Mouse (Mus musculus) lung, postnatal 0 days (tissue): ENCODE data around the gene Ngly1. TPM values are rescaled to one million over a fixed set of nuclear protein-coding genes. Genes with fewer than 3 reads are reported as not detected.
"Not testable (repeated sequence)": the region's sequence is repeated elsewhere in the genome, so short reads cannot be mapped to it uniquely, and the experiment has no call there.

Experiments
- ATAC-seq: fragments of 200-750 bp; cut with Nextera tagmentation; 2 replicates; pipeline ENCODE4 v1.8.0; 2017; ENCODE audit warnings: moderate library complexity
- DNase-seq: peaks from one replicate; pipeline ENCODE4 v3.0.0-alpha.2; 2016; ENCODE audit warnings: low spot score
- H3K27ac ChIP-seq: fragments of 300-500 bp; sonication (generic); 2 replicates; pipeline ENCODE4 v1.5.1; 2014; ENCODE audit warnings: antibody characterized with exemption, mild to moderate bottlenecking, low read length, mixed read lengths
- H3K27me3 ChIP-seq: fragments of 300-500 bp; sonication (generic); replicated peaks from 2 replicates; pipeline ENCODE4 v1.6.1; 2014; ENCODE audit warnings: low read length, mixed read lengths; ENCODE audit not compliant: insufficient read depth
- H3K36me3 ChIP-seq: fragments of 300-500 bp; sonication (generic); 2 replicates; pipeline ENCODE4 v1.6.1; 2014; ENCODE audit warnings: low read length, mixed read lengths; ENCODE audit not compliant: insufficient read depth
- H3K4me1 ChIP-seq: fragments of 300-500 bp; sonication (generic); 2 replicates; pipeline ENCODE4 v1.6.1; 2014; ENCODE audit warnings: antibody characterized with exemption, low read depth, low read length, mixed read lengths; ENCODE audit not compliant: insufficient read depth
- H3K4me2 ChIP-seq: fragments of 300-500 bp; sonication (generic); replicated peaks from 2 replicates; pipeline ENCODE4 v1.6.1; 2014; ENCODE audit warnings: low read depth, mild to moderate bottlenecking, low read length, moderate library complexity, mixed read lengths
- H3K4me3 ChIP-seq: fragments of 300-500 bp; sonication (generic); 2 replicates; pipeline ENCODE4 v1.5.1; 2014; ENCODE audit warnings: low read depth, low read length
- H3K9ac ChIP-seq: fragments of 300-500 bp; sonication (generic); replicated peaks from 2 replicates; pipeline ENCODE4 v1.6.1; 2014; ENCODE audit warnings: low read depth, mild to moderate bottlenecking
- H3K9me3 ChIP-seq: fragments of 300-500 bp; sonication (generic); 2 replicates; pipeline ENCODE4 v1.6.1; 2016; ENCODE audit warnings: low read length, mixed read lengths
- CTCF ChIP-seq: IDR thresholded peaks from 2 replicates; pipeline ENCODE4 v1.5.1; 2016; ENCODE audit warnings: antibody characterized with exemption, mild to moderate bottlenecking
- EP300 ChIP-seq: IDR thresholded peaks from 2 replicates; pipeline ENCODE4 v1.6.1; 2016; ENCODE audit warnings: antibody characterized with exemption, mild to moderate bottlenecking, control low read depth
- WGBS: fragments of 180-500 bp; shearing (Covaris S2); extraction: QIAGEN DNeasy Blood & Tissue Kit; methylation state at CpG from one replicate; pipeline ENCODE4 v1.1.7; 2014; 5-methylcytosine and 5-hydroxymethylcytosine counted together
- polyA plus RNA-seq: library from polyadenylated mRNA; unstranded; fragments of >200 nt; fragmentation: Nextera tagmentation; extraction: Ambion mirVana; gene quantifications from 2 replicates; pipeline ENCODE4 v1.2.1, GENCODE M21; 2015

The Ngly1 gene
- polyA plus RNA-seq, 1 experiment from 2014 or later, result 39.0 TPM

- no peak overlapping the region for H3K4me2 ChIP-seq
- ATAC-seq (no peak), DNase-seq (no peak)
- H3K4me3 ChIP-seq, result no peak overlapping the region
- peaks cover 4% of the 10 kb centered on the region; the same call in 1 of the 2 replicates for H3K36me3 ChIP-seq
- H3K4me1 ChIP-seq, result no peaks in the 10 kb centered on the region
- TF ChIP-seq CTCF (no peak), EP300 (no peak)
- no peaks in the 10 kb centered on the region for H3K9me3 ChIP-seq
- H3K27ac ChIP-seq, result no peak overlapping the region
- no peak overlapping the region for H3K9ac ChIP-seq
- no peaks in the 10 kb centered on the region for H3K27me3 ChIP-seq
- 94% methylated on average over 5 of the region's 5 CpGs for WGBS
Observed at GRCm38 (mm10) chr14:16301735-16302134, 52.7 kb downstream of the Ngly1 start.

GRCm38 (mm10) chr14:16302688-16303087 is 53.6 kb downstream of the Ngly1 start:
- 56% methylated on average over 1 of the region's 1 CpGs for WGBS
- H3K4me3 ChIP-seq, result no peak overlapping the region
- H3K36me3 ChIP-seq, result peaks cover 9% of the 10 kb centered on the region; the same call in 1 of the 2 replicates
- H3K4me2 ChIP-seq, result no peak overlapping the region
- H3K9me3 ChIP-seq, result no peaks in the 10 kb centered on the region
- no peak overlapping the region for H3K9ac ChIP-seq
- no peaks in the 10 kb centered on the region for H3K4me1 ChIP-seq
- H3K27me3 ChIP-seq, result no peaks in the 10 kb centered on the region
- ATAC-seq (no peak), DNase-seq (no peak)
- H3K27ac ChIP-seq, result no peak overlapping the region
- TF ChIP-seq CTCF (no peak), EP300 (no peak)

GRCm38 (mm10) chr14:16310791-16311190 is 61.7 kb downstream of the Ngly1 start:
- Histone ChIP-seq H3K4me2 (no peak overlapping the region), H3K9me3 (no peaks in the 10 kb centered on the region), H3K27ac (no peak overlapping the region), H3K4me1 (peaks cover 7% of the 10 kb centered on the region; the same call in 1 of the 2 replicates), H3K4me3 (no peak overlapping the region), H3K9ac (no peak overlapping the region), H3K36me3 (0 out of 2 replicates have a peak, but pooled peaks cover 5% of the 10 kb centered on the region), H3K27me3 (no peaks in the 10 kb centered on the region)
- TF ChIP-seq CTCF (no peak), EP300 (no peak)
- ATAC-seq, result no peak
- 55% methylated on average over 6 of the region's 6 CpGs for whole genome bisulfite sequencing
- DNase-seq, result no peak

- Histone ChIP-seq H3K9ac (no peak overlapping the region), H3K27me3 (no peaks in the 10 kb centered on the region), H3K9me3 (no peaks in the 10 kb centered on the region), H3K27ac (no peak overlapping the region), H3K4me3 (no peak overlapping the region), H3K4me2 (no peak overlapping the region), H3K4me1 (peaks cover 7% of the 10 kb centered on the region; the same call in 1 of the 2 replicates), H3K36me3 (0 out of 2 replicates have a peak, but pooled peaks cover 1% of the 10 kb centered on the region)
- TF ChIP-seq EP300 (no peak), CTCF (no peak)
- 74% methylated on average over 1 of the region's 1 CpGs for WGBS
- DNase-seq (no peak), ATAC-seq (no peak)
Observed at GRCm38 (mm10) chr14:16312599-16312998, 63.5 kb downstream of the Ngly1 start.

- H3K4me1 ChIP-seq, H3K36me3 ChIP-seq, DNase-seq, H3K9ac ChIP-seq, H3K27me3 ChIP-seq, ATAC-seq, H3K4me2 ChIP-seq, H3K4me3 ChIP-seq, H3K9me3 ChIP-seq, H3K27ac ChIP-seq: not testable (repeated sequence)
- WGBS, result 43% methylated on average over 2 of the region's 2 CpGs
Observed at GRCm38 (mm10) chr14:16313073-16313472, 64.0 kb downstream of the Ngly1 start.

- Histone ChIP-seq H3K9ac (no peak overlapping the region), H3K36me3 (no peaks in the 10 kb centered on the region), H3K4me3 (no peak overlapping the region), H3K27ac (peak overlapping the region; percentile 62; the same call in 1 of the 2 replicates), H3K9me3 (no peaks in the 10 kb centered on the region), H3K4me1 (peaks cover 7% of the 10 kb centered on the region; the same call in 1 of the 2 replicates), H3K27me3 (no peaks in the 10 kb centered on the region), H3K4me2 (no peak overlapping the region)
- no peak for TF ChIP-seq EP300
- 29% methylated on average over 7 of the region's 7 CpGs for WGBS
- ATAC-seq, result peak; percentile 89
- DNase-seq, result peak; percentile 74
Observed at GRCm38 (mm10) chr14:16313936-16314521, 64.9 kb downstream of the Ngly1 start.
